Mouse (Mus musculus) limb, embryonic 13.5 days (tissue): ENCODE measurements around the gene Gm9758. TPM values are rescaled to one million over a fixed set of nuclear protein-coding genes. Genes with fewer than 3 reads are reported as not detected.
"Not testable (repeated sequence)": the region's sequence is repeated elsewhere in the genome, so short reads cannot be mapped to it uniquely, and the experiment has no call there.

Source experiments
- ATAC-seq: fragments of 200-750 bp; cut with Nextera tagmentation; 2 replicates; pipeline ENCODE4 v1.8.0; 2017; ENCODE audit warnings: low read depth, moderate number of reproducible peaks, moderate TSS enrichment; ENCODE audit not compliant: low FRiP score
- H3K27ac ChIP-seq: fragments of 300-500 bp; sonication (generic); 2 replicates; pipeline ENCODE4 v1.5.1; 2015; ENCODE audit warnings: inconsistent platforms, mild to moderate bottlenecking, moderate library complexity
- H3K27me3 ChIP-seq: fragments of 300-500 bp; sonication (generic); 2 replicates; pipeline ENCODE4 v1.6.1; 2015; ENCODE audit warnings: mild to moderate bottlenecking, inconsistent platforms
- H3K36me3 ChIP-seq: fragments of 300-500 bp; sonication (generic); 2 replicates; pipeline ENCODE4 v1.6.1; 2015; ENCODE audit warnings: inconsistent platforms, mild to moderate bottlenecking, moderate library complexity
- H3K4me1 ChIP-seq: fragments of 300-500 bp; sonication (generic); 2 replicates; pipeline ENCODE4 v1.6.1; 2015; ENCODE audit warnings: inconsistent platforms
- H3K4me2 ChIP-seq: fragments of 300-500 bp; sonication (generic); replicated peaks from 2 replicates; pipeline ENCODE4 v1.6.1; 2015; ENCODE audit warnings: inconsistent platforms, mild to moderate bottlenecking, moderate library complexity
- H3K4me3 ChIP-seq: fragments of 300-500 bp; sonication (generic); 2 replicates; pipeline ENCODE4 v1.5.1; 2015; ENCODE audit warnings: moderate library complexity, mild to moderate bottlenecking, inconsistent platforms
- H3K9ac ChIP-seq: fragments of 300-500 bp; sonication (generic); 2 replicates; pipeline ENCODE4 v1.6.1; 2015; ENCODE audit warnings: mild to moderate bottlenecking, inconsistent platforms
- H3K9me3 ChIP-seq: fragments of 300-500 bp; sonication (generic); 2 replicates; pipeline ENCODE4 v1.6.1; 2016; ENCODE audit warnings: inconsistent platforms
- WGBS: fragments of 180-500 bp; shearing (Covaris S2); methylation state at CpG from one replicate; pipeline ENCODE4 v1.1.7; 2015; 5-methylcytosine and 5-hydroxymethylcytosine counted together
- polyA plus RNA-seq: library from polyadenylated mRNA; unstranded; fragments of >200 nt; fragmentation: Nextera tagmentation; extraction: Ambion mirVana; gene quantifications from 2 replicates; pipeline ENCODE4 v1.2.1, GENCODE M21; 2015

Gene Gm9758
- polyA plus RNA-seq = not detected in 2 replicates

- not testable (repeated sequence) for H3K9me3 ChIP-seq, H3K4me2 ChIP-seq, ATAC-seq, H3K4me3 ChIP-seq, H3K9ac ChIP-seq, H3K36me3 ChIP-seq, H3K27ac ChIP-seq, H3K4me1 ChIP-seq, H3K27me3 ChIP-seq
- 48% methylated on average over 1 of the region's 1 CpGs for WGBS
These were observed at the start of gene Gm9758 for GRCm38 (mm10) chr5:14914799-14915198. Gene Gm9758, minus strand, starts transcription at chr5:14914899.

- H3K27ac ChIP-seq, ATAC-seq, H3K4me1 ChIP-seq, H3K4me2 ChIP-seq, H3K36me3 ChIP-seq, H3K9ac ChIP-seq, H3K4me3 ChIP-seq, H3K27me3 ChIP-seq: not testable (repeated sequence)
- 79% methylated on average over 13 of the region's 13 CpGs for WGBS
- peaks cover 20% of the 10 kb centered on the region for H3K9me3 ChIP-seq
These were observed 49.1 kb upstream of the Gm9758 start for GRCm38 (mm10) chr5:14963821-14964220.

GRCm38 (mm10) chr5:14961502-14961901 lies 46.8 kb upstream of the Gm9758 start:
- 78% methylated on average over 4 of the region's 4 CpGs for WGBS
- not testable (repeated sequence) for H3K4me1 ChIP-seq, H3K4me2 ChIP-seq, ATAC-seq, H3K4me3 ChIP-seq, H3K27ac ChIP-seq, H3K9ac ChIP-seq, H3K36me3 ChIP-seq, H3K27me3 ChIP-seq
- peaks cover 24% of the 10 kb centered on the region for H3K9me3 ChIP-seq

GRCm38 (mm10) chr5:14955928-14956706 lies 41.4 kb upstream of the Gm9758 start:
- not testable (repeated sequence) for H3K9ac ChIP-seq, ATAC-seq, H3K4me2 ChIP-seq, H3K4me1 ChIP-seq, H3K4me3 ChIP-seq, H3K36me3 ChIP-seq, H3K27ac ChIP-seq, H3K27me3 ChIP-seq
- peaks cover 23% of the 10 kb centered on the region for H3K9me3 ChIP-seq
- 86% methylated on average over 1 of the region's 1 CpGs for WGBS

- not testable (repeated sequence) for H3K27me3 ChIP-seq, H3K36me3 ChIP-seq, H3K4me2 ChIP-seq, ATAC-seq, H3K4me3 ChIP-seq, H3K9ac ChIP-seq, H3K4me1 ChIP-seq, H3K27ac ChIP-seq
- peaks cover 20% of the 10 kb centered on the region for H3K9me3 ChIP-seq
These were observed 38.9 kb upstream of the Gm9758 start for GRCm38 (mm10) chr5:14953587-14953986.

- H3K4me3 ChIP-seq, H3K4me1 ChIP-seq, H3K27me3 ChIP-seq, H3K4me2 ChIP-seq, ATAC-seq, H3K36me3 ChIP-seq, H3K9ac ChIP-seq, H3K27ac ChIP-seq: not testable (repeated sequence)
- H3K9me3 ChIP-seq = peaks cover 20% of the 10 kb centered on the region
- WGBS = 75% methylated on average over 3 of the region's 3 CpGs
These were observed 38.0 kb upstream of the Gm9758 start for GRCm38 (mm10) chr5:14952749-14953148.

GRCm38 (mm10) chr5:14951822-14952221 lies 37.1 kb upstream of the Gm9758 start:
- not testable (repeated sequence) for H3K36me3 ChIP-seq, H3K4me2 ChIP-seq, H3K9ac ChIP-seq, H3K4me1 ChIP-seq, H3K27me3 ChIP-seq, H3K4me3 ChIP-seq, H3K27ac ChIP-seq
- peaks cover 20% of the 10 kb centered on the region for H3K9me3 ChIP-seq
- peak; percentile 44; the same call in 1 of the 2 replicates for ATAC-seq
- 66% methylated on average over 7 of the region's 7 CpGs for WGBS

GRCm38 (mm10) chr5:14947482-14948198 lies 32.9 kb upstream of the Gm9758 start:
- WGBS = 55% methylated on average over 4 of the region's 4 CpGs
- ATAC-seq, H3K9ac ChIP-seq, H3K4me3 ChIP-seq, H3K36me3 ChIP-seq, H3K27me3 ChIP-seq, H3K4me2 ChIP-seq, H3K4me1 ChIP-seq, H3K27ac ChIP-seq: not testable (repeated sequence)
- H3K9me3 ChIP-seq = peaks cover 11% of the 10 kb centered on the region

GRCm38 (mm10) chr5:14945524-14945923 lies 30.8 kb upstream of the Gm9758 start:
- H3K9ac ChIP-seq, H3K27me3 ChIP-seq, H3K27ac ChIP-seq, H3K4me2 ChIP-seq, H3K4me1 ChIP-seq, H3K4me3 ChIP-seq, H3K36me3 ChIP-seq: not testable (repeated sequence)
- peaks cover 12% of the 10 kb centered on the region for H3K9me3 ChIP-seq
- 63% methylated on average over 4 of the region's 4 CpGs for WGBS
- ATAC-seq = 0 out of 2 replicates have a peak, but pooled peaks have one; percentile 28

GRCm38 (mm10) chr5:14941043-14941442 lies 26.3 kb upstream of the Gm9758 start:
- not testable (repeated sequence) for ATAC-seq, H3K27me3 ChIP-seq, H3K9ac ChIP-seq, H3K4me3 ChIP-seq, H3K4me2 ChIP-seq, H3K27ac ChIP-seq, H3K36me3 ChIP-seq, H3K4me1 ChIP-seq
- peaks cover 12% of the 10 kb centered on the region; the same call in 1 of the 2 replicates for H3K9me3 ChIP-seq
- 87% methylated on average over 1 of the region's 1 CpGs for WGBS

- not testable (repeated sequence) for H3K27ac ChIP-seq, H3K9me3 ChIP-seq, H3K9ac ChIP-seq, H3K4me2 ChIP-seq, ATAC-seq, H3K27me3 ChIP-seq, H3K4me3 ChIP-seq, H3K36me3 ChIP-seq, H3K4me1 ChIP-seq
- 48% methylated on average over 1 of the region's 1 CpGs for WGBS
These were observed 23.6 kb upstream of the Gm9758 start, which contains the start of gene Speer4e for GRCm38 (mm10) chr5:14938329-14938728. Gene Speer4e, minus strand, starts transcription at chr5:14938429.

GRCm38 (mm10) chr5:14933721-14934120 lies 19.0 kb upstream of the Gm9758 start:
- H3K4me1 ChIP-seq, H3K4me2 ChIP-seq, H3K27ac ChIP-seq, ATAC-seq, H3K36me3 ChIP-seq, H3K27me3 ChIP-seq, H3K9me3 ChIP-seq, H3K4me3 ChIP-seq, H3K9ac ChIP-seq: not testable (repeated sequence)
- WGBS = 73% methylated on average over 5 of the region's 6 CpGs
